Mouse (Mus musculus): Measurements from ENCODE around the gene Filip1l.
"Not testable (repeated sequence)": the region's sequence is repeated elsewhere in the genome, so short reads cannot be mapped to it uniquely, and the experiment has no call there.

Gene Filip1l

DNA sequence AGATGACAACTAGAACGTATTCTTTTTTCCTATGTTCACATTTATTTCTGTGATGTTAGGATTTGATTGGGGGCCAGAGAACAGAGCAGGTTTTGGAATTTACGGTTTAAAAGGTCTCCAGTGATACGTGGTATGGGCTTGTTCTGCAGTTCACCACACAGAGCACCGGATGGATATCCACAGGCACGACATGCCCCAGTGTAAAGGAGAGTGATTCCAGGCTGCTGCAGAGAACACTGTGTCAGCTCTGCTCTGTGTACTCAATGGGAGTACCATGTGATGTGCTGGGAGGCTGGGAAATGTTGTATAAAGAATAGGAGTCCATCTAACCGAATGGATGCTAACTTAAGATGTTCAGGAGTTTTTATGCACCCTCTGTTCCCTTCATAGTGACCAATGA, 1.0 kb downstream of the Filip1l start:
- no peak for DNase-seq (ENCODE audit: low spot score in 2 of 2)

DNA sequence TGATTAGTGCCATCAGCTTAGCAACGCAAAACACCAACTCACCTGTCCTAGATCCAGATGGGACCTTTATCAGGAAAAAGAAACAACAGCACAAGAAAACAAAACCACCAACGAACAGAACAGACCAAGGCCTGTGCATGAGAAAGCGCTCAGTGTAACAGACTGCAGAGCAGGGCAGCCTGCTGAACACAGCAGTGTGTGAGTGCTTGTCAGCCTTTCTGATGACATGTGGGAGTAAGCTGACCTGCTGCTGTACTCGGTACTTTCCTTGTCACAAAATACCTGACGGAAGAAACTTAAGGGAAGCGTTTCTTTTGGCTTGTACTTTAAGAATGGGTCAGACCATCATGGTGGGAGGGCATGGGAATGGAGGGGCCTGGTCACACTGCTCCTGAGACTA, 3.6 kb downstream of the Filip1l start:
- DNase-seq (ENCODE audit: low spot score in 2 of 2): no peak

DNA sequence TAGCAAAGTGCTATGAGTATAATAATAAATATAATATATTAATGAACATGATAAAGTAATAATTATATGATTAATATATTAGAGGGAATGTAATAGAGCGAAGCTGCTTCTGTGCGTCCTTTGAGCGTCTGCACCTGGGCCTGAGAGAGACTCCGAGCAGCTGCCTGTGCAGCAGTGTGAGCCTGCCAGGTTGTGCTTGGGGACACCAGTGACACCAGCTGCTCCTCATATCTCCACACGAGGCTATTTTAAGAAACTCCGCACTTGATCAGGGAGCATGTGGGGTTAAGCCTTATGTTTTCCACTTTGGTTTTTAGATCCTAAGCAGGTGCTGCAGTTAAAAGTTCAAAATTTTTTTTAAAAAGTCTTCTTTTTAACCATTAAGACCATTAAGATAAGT, 4.1 kb downstream of the Filip1l start:
- DNase-seq (ENCODE audit: low spot score in 2 of 2): no peak

GRCm38 (mm10) chr16:57359251-57359650, 6.4 kb downstream of the Filip1l start:
- DNase-seq (ENCODE audit: low spot score in 2 of 2): no peak

- no peak for DNase-seq (ENCODE audit: low spot score in 2 of 2)
Measured at GRCm38 (mm10) chr16:57360785-57361184, 7.9 kb downstream of the Filip1l start.

- DNase-seq (ENCODE audit: low spot score in 2 of 2): peak in 1 of 2 experiments; percentile 3
Measured at GRCm38 (mm10) chr16:57362679-57363401, 9.9 kb downstream of the Filip1l start.

GRCm38 (mm10) chr16:57364498-57364897, 11.6 kb downstream of the Filip1l start:
- DNase-seq (ENCODE audit: low spot score in 2 of 2): no peak

GRCm38 (mm10) chr16:57366141-57366540, 13.2 kb downstream of the Filip1l start:
- DNase-seq (ENCODE audit: low spot score in 2 of 2): no peak

DNA sequence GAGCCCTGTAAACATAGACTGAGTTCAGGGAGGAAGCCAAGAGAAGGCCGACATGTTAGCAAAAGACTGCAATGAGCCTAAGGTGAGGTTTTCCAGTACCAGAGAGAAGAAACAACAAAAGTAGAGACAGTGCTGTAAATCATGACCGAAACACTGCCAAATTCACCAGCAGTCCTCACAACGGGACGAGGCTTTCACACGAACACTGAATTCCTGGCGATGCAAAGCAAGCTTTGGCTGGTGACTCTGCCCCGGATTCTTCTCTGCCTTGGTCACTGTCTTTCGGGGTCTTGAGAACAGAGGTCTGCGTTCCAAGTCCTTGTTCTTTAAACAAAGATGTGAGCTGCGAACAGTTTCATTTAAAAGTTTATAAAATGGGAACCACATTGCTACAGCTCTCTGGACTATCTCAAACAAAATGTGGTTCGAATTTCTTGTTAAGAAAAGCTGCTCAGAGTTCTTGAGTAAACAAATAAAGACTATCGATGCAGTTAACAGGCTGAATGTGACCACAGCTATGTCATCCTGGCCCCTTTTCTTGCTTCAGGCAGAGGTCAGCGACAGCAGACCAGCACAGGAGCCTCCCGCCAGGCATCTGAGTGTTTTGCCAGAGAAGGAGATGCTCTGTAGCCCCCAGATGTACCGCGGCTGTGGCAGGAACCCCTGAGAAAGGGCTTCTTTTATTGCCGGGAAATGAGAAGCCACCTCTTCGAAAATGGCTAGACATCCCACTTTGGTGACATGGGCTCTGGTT, 14.2 kb downstream of the Filip1l start:
- no peak for DNase-seq (ENCODE audit: low spot score in 2 of 2)

- no peak for DNase-seq (ENCODE audit: low spot score in 2 of 2)
Measured at GRCm38 (mm10) chr16:57369846-57370496, 17.1 kb downstream of the Filip1l start.

GRCm38 (mm10) chr16:57372156-57372555, 19.3 kb downstream of the Filip1l start:
- DNase-seq (ENCODE audit: low spot score in 2 of 2): no peak

- no peak for DNase-seq (ENCODE audit: low spot score in 2 of 2)
Measured at GRCm38 (mm10) chr16:57375248-57375837, 22.4 kb downstream of the Filip1l start.

- DNase-seq (ENCODE audit: low spot score in 2 of 2): no peak
Measured at GRCm38 (mm10) chr16:57378631-57379330, 25.9 kb downstream of the Filip1l start.

DNA sequence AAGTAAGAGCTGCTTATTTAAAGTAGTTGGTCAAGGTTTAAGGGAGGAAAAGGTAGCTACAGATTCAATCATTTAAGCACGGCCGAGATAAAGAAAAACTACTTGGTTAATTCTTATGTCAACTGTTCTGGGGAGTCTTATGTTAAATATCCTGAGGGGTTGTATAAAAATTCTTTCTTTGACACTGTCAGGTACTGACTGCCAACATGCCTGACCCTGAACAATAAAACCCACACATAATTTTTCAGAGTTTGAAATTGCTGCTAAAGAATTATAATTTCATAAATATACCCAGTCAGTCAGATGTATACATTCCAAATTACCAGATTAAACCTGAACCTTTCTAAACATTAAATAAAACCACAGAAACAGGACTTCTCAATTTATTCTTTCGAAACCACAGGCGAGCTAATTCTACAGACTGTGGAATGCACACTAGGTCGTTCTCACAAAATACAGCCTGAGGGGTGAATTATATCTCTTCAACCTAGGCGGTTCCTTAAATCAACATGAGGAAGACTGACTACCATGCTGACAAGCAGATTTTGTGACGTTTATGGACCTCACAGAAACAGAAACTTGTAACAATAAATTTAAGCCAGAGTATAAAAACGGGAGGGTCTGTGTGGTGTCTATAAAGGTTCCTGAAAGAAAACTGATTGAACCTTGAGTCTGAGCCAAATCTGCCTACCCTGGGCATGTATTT, 30.5 kb downstream of the Filip1l start:
- no peak for DNase-seq (ENCODE audit: low spot score in 2 of 2)

- DNase-seq (ENCODE audit: low spot score in 2 of 2): no peak
Measured at GRCm38 (mm10) chr16:57384274-57384673, 31.4 kb downstream of the Filip1l start.

DNA sequence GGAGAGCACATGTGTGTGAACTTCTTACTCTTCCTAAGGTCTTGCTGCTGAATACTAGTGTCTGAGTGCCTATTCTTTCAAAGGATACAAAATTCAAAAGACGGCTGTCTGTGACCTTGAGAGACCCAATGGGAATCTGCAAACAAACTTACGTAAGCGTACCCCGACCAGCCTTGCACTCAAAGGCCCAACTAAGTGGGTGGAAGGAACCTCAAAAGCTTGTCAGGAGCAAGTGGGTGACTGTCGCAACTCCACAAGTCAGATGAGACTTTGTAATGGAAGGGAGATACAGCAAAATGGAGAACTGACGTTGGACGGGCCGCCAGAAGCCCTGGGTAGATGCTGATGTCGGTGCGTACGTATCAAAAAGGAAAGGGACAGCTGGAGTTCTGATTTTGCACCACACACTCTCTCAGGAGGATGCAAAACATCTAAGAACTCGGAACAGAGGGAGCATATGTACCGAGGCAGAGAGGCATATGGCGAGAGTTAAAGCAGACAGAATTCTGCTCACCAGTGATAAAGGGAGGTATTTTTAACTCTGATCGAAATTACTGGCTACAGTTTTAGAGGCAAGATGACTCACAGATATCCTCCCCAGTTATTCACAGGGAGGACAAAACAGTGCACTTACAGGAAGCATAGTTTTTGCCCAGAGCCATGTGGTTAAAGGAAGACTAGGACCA, 36.8 kb downstream of the Filip1l start:
- DNase-seq (ENCODE audit: low spot score in 2 of 2): no peak

- not testable (repeated sequence) for DNase-seq (ENCODE audit: low spot score in 2 of 2)
Measured at GRCm38 (mm10) chr16:57391171-57391570, 38.3 kb downstream of the Filip1l start.

GRCm38 (mm10) chr16:57392461-57392860, 39.6 kb downstream of the Filip1l start:
- no peak for DNase-seq (ENCODE audit: low spot score in 2 of 2)

GRCm38 (mm10) chr16:57393161-57393560, 40.3 kb downstream of the Filip1l start:
- DNase-seq (ENCODE audit: low spot score in 2 of 2): no peak

- DNase-seq (ENCODE audit: low spot score in 2 of 2): no peak
Measured at GRCm38 (mm10) chr16:57396249-57396648, 43.4 kb downstream of the Filip1l start.
